In genomic region chr19:43916586-43917405, GRCm38 (mm10) we compare ENCODE assay signal across 8 mouse cellular contexts. TPM values are rescaled to one million over a fixed set of nuclear protein-coding genes. Genes with fewer than 3 reads are reported as not detected.
DNase-seq lines count a peak whose midpoint lies in the region; TF ChIP-seq lines count a peak whose summit lies in the region.
"Had no signal": no experiment of that assay in that cellular context is flagged by ENCODE, and none has a peak within 500 bp of the region (broad histone marks: within the 10 kb centered on the region; RNA-seq: fewer than 3 reads in every experiment).

No protein-coding gene starts in this region.

- H3K4me3 ChIP-seq in ES-E14 (ENCODE audit: insufficient read depth in 1 of 2, low read depth in 1 of 2, low read length in 2 of 2, poor library complexity in 1 of 2, severe bottlenecking in 1 of 2): peak overlapping the region; percentile 7 to 43
- H3K4me3 ChIP-seq in megakaryocyte, embryonic 14.5 days (replicated peaks): peak overlapping the region; percentile 90
- H3K4me3 ChIP-seq in midbrain, embryonic 10.5 days: no peak overlapping the region

- H3K4me1 ChIP-seq in ES-E14 (ENCODE audit: control insufficient read depth in 2 of 2, insufficient read depth in 2 of 2, low read length in 2 of 2, poor library complexity in 1 of 2): peaks cover 3 to 16% of the 10 kb centered on the region in 2 experiments; a peak in 3 of 4 replicates
- H3K4me1 ChIP-seq in megakaryocyte, embryonic 14.5 days: peaks cover 61% of the 10 kb centered on the region
- H3K4me1 ChIP-seq in midbrain, embryonic 10.5 days: peaks cover 18% of the 10 kb centered on the region

- peak; percentile 63 for DNase-seq in CD4-positive helper T cell, adult 2 months (ENCODE audit: low read depth, low spot score)
- DNase-seq in ES-E14 (ENCODE audit: low read depth, low spot score): no peak
- peak; percentile 65 for DNase-seq in induced T-regulatory cell, adult 2 months (ENCODE audit: low read depth)
- no peak for DNase-seq in midbrain, embryonic 10.5 days (ENCODE audit: low spot score)
- DNase-seq in left cerebral cortex, postnatal 4 days: no peak
- DNase-seq in cerebellum, adult 8-10 months: no peak
- DNase-seq: cerebellum, postnatal 10 days had no signal

- H3K27me3 ChIP-seq in megakaryocyte, embryonic 14.5 days (replicated peaks): no peaks in the 10 kb centered on the region
- peaks cover 13% of the 10 kb centered on the region for H3K27me3 ChIP-seq in midbrain, embryonic 10.5 days (ENCODE audit: low read depth, poor library complexity, severe bottlenecking)

- in situ Hi-C loops in ES-E14 (cut with MboI; ENCODE audit: low sequenced_read_pairs in 2 of 2, unreplicated experiment in 2 of 2): no loop called here

- H3K9ac ChIP-seq in ES-E14 (ENCODE audit: insufficient read depth, low read depth, low read length, poor library complexity, severe bottlenecking): peak overlapping the region; percentile 10; the same call in 1 of the 2 replicates

- WGBS in midbrain, embryonic 10.5 days: 74% methylated on average over 21 of the region's 21 CpGs

- intact Hi-C loops in left cerebral cortex, postnatal 4 days (cut with DNase I): no loop called here

- no peaks in the 10 kb centered on the region for H3K36me3 ChIP-seq in ES-E14 (ENCODE audit: control insufficient read depth, insufficient read depth, low read length, poor library complexity, severe bottlenecking)
- peaks cover 7% of the 10 kb centered on the region for H3K36me3 ChIP-seq in megakaryocyte, embryonic 14.5 days (replicated peaks; ENCODE audit: low read length)
- H3K36me3 ChIP-seq in midbrain, embryonic 10.5 days: no peaks in the 10 kb centered on the region

- H3K9me3 ChIP-seq in ES-E14 (ENCODE audit: control insufficient read depth, insufficient read depth, low read depth, low read length): no peaks in the 10 kb centered on the region
- H3K9me3 ChIP-seq in megakaryocyte, embryonic 14.5 days: no peaks in the 10 kb centered on the region
- no peaks in the 10 kb centered on the region for H3K9me3 ChIP-seq in midbrain, embryonic 10.5 days (replicated peaks)

- H3K27ac ChIP-seq in ES-E14 (ENCODE audit: insufficient read depth, low read depth, low read length, poor library complexity, severe bottlenecking): no peak overlapping the region
- H3K27ac ChIP-seq in midbrain, embryonic 10.5 days (replicated peaks): no peak overlapping the region

TF ChIP-seq in ES-E14, 5 proteins besides CTCF, POLR2A, EP300 and RAD21:
- TF ChIP-seq MAFK (IDR thresholded peaks at IDR 0.05; ENCODE audit: insufficient read depth, low read depth, low read length): no peak
- TF ChIP-seq HCFC1 (IDR thresholded peaks at IDR 0.05; ENCODE audit: borderline replicate concordance, insufficient read depth, low read length): no peak
- TF ChIP-seq ZNF384 (IDR thresholded peaks at IDR 0.05; ENCODE audit: low read depth, low read length): no peak
- TF ChIP-seq CHD2 (IDR thresholded peaks at IDR 0.05; ENCODE audit: low read depth, low read length): no peak
- no peak for TF ChIP-seq ZC3H11A (IDR thresholded peaks at IDR 0.05; ENCODE audit: borderline replicate concordance, low read depth, low read length)
TF ChIP-seq in ES-E14: peak in this region for 0.

RNA-seq across cellular contexts. Expression of gene Dnmbp, which starts 23.2 kb away (rescaled TPM):
- total RNA-seq in ES-E14 (2012; rRNA removed): 11.5 and 14.3 TPM in 2 replicates
- 0.70 and 2.0 TPM in 2 replicates for polyA plus RNA-seq in megakaryocyte, embryonic 14.5 days (2012; ENCODE audit: insufficient read depth, low replicate concordance)
- 16.5 and 17.0 TPM in 2 replicates for polyA plus RNA-seq in midbrain, embryonic 10.5 days (2016; fragmentation: Nextera tagmentation; extraction: Ambion mirVana)
- 10 to 100 TPM; 11.3 to 11.4 TPM for total RNA-seq in left cerebral cortex, postnatal 4 days (2021)

Comparison
In these comparisons a context has a peak if more than half of its experiments do, and no peak if none do; other contexts are left out.
1. DNase-seq: peak in CD4-positive helper T cell, adult 2 months (single experiment) and induced T-regulatory cell, adult 2 months (single experiment); none in ES-E14 (single experiment), midbrain, embryonic 10.5 days (single experiment), left cerebral cortex, postnatal 4 days (single experiment) and cerebellum, adult 8-10 months (single experiment).